Mouse (Mus musculus) colon, adult 2 months (tissue): Measurements from ENCODE around the gene Teddm1a. TPM values are rescaled to one million over a fixed set of nuclear protein-coding genes. Genes with fewer than 3 reads are reported as not detected.

ENCODE experiments used
- polyA plus RNA-seq: library from polyadenylated mRNA; depleted of rRNA; stranded (reverse); fragments of >200 nt; gene quantifications from 2 replicates; pipeline ENCODE4 v1.2.3, GENCODE M21; 2012; rRNA removed

Gene Teddm1a
- polyA plus RNA-seq: not detected in 2 replicates

DNA sequence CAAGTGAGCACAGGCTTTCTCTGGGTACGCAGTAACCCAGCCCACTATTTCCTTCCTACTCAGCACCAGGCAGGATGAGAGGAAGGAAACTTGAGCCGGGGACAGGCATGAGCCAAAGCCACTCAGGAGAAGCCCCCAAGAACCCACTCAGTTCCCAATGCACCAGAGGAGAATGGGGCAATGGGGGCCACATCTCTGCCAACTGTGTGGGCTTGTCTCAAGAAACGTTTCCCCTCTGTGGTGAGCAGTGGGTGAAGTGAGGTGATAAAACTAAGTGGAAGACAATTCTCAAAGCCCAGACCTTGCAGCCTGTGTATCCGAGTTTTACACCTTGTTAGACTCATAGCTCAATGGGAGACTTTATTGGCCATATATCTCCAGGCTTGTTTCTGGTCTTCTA lies at the start of gene Teddm1a:
TSS of gene Teddm1a (plus strand) at position 301 of the 400 bp plus-strand sequence.

GRCm38 (mm10) chr1:153844042-153844441 lies 47.5 kb upstream of the Teddm1a start, which contains the start of gene Rgsl1:
Gene Rgsl1 (minus strand): TSS chr1:153844142.

GRCm38 (mm10) chr1:153874045-153874444 lies 17.5 kb upstream of the Teddm1a start, which contains the start of gene Teddm1b:
Gene Teddm1b (plus strand): TSS chr1:153874345.

DNA sequence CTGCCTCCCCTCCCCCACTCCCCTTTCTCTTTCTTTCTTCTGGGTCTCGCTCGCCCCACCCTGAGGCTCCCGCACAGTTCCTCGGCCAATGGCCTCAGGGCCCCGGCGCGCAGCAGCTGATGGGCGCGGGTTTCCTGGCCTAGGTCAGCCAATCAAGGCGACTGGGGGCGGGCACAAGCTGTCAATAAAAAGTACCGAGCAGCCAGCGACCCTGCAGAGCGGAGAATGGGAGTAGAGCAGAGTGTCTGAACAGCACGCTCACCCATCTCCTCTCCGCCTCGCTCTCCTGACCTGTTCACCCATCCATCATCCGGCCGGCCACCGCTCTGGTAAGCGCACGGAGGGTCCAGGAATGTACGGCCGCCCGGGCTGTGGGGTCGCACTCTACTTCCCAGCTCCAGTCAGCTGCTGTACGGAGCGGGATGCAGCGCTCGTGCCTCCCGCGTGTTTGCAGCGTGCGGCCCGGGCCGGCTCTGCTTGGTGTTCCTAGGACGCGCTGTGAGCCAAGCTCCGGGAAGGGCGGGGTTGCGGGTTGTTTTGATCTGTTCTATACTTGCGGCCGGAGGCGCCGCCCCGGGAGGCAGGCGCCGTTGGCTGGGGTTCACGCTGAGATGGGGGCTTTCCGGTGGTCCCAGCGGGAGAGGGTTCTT lies 8.3 kb downstream of the Teddm1a start, which contains the start of the genes Glul and Teddm2:
TSS of gene Glul (plus strand) at position 214 of the 650 bp plus-strand sequence.
TSS of gene Teddm2 (minus strand) at position 498 of the 650 bp plus-strand sequence.

Other genes starting within 250 kb of the Teddm1a start
- 0.48 and 0.66 TPM in 2 replicates for gene Rgs8, start 238.7 kb upstream of the Teddm1a start, polyA plus RNA-seq
- gene Rgs16, start 151.4 kb upstream of the Teddm1a start, polyA plus RNA-seq: 2.7 and 3.1 TPM in 2 replicates
- 36.4 and 40.3 TPM in 2 replicates for gene Rnasel, start 142.3 kb upstream of the Teddm1a start, polyA plus RNA-seq
- gene Rgsl1, start 47.6 kb upstream of the Teddm1a start, polyA plus RNA-seq: 0.06 TPM in 1 of 2 replicates, not detected in the other
- gene Teddm1b, start 17.4 kb upstream of the Teddm1a start, polyA plus RNA-seq: not detected in 2 replicates
- gene Glul, start 8.2 kb downstream of the Teddm1a start, polyA plus RNA-seq: 211 and 268 TPM in 2 replicates
- 0.27 and 0.35 TPM in 2 replicates for gene Teddm2, start 8.5 kb downstream of the Teddm1a start, polyA plus RNA-seq